Mouse (Mus musculus) hindbrain, embryonic 16.5 days (tissue): ENCODE data around the gene Enox1. TPM values are rescaled to one million over a fixed set of nuclear protein-coding genes. Genes with fewer than 3 reads are reported as not detected.
A peak's percentile ranks its signal among the peaks of the same experiment; 100 is the strongest.

Experiments
- ATAC-seq: fragments of 200-750 bp; cut with Nextera tagmentation; 2 replicates; pipeline ENCODE4 v1.8.0; 2017; ENCODE audit warnings: moderate TSS enrichment, moderate library complexity
- H3K27ac ChIP-seq: fragments of 300-500 bp; sonication (generic); 2 replicates; pipeline ENCODE4 v1.5.1; 2014; ENCODE audit warnings: low read depth, mild to moderate bottlenecking, control low read depth, low read length, moderate library complexity
- H3K27me3 ChIP-seq: fragments of 300-500 bp; sonication (generic); replicated peaks from 2 replicates; pipeline ENCODE4 v1.6.1; 2014; ENCODE audit warnings: low read length; ENCODE audit not compliant: control insufficient read depth, insufficient read depth
- H3K36me3 ChIP-seq: fragments of 300-500 bp; sonication (generic); 2 replicates; pipeline ENCODE4 v1.6.1; 2014; ENCODE audit warnings: mild to moderate bottlenecking, low read length, moderate library complexity, mixed read lengths; ENCODE audit not compliant: control insufficient read depth, insufficient read depth
- H3K4me1 ChIP-seq: fragments of 300-500 bp; sonication (generic); 2 replicates; pipeline ENCODE4 v1.6.1; 2014; ENCODE audit warnings: low read depth, low read length; ENCODE audit not compliant: control insufficient read depth, insufficient read depth
- H3K4me2 ChIP-seq: fragments of 300-500 bp; sonication (generic); 2 replicates; pipeline ENCODE4 v1.6.1; 2014; ENCODE audit warnings: mild to moderate bottlenecking, low read length, control low read depth, moderate library complexity
- H3K4me3 ChIP-seq: fragments of 300-500 bp; sonication (generic); 2 replicates; pipeline ENCODE4 v1.5.1; 2014; ENCODE audit warnings: mild to moderate bottlenecking, low read length, control low read depth, moderate library complexity
- H3K9ac ChIP-seq: fragments of 300-500 bp; sonication (generic); 2 replicates; pipeline ENCODE4 v1.6.1; 2014; ENCODE audit warnings: low read depth, mild to moderate bottlenecking, control low read depth, low read length, moderate library complexity
- H3K9me3 ChIP-seq: fragments of 300-500 bp; sonication (generic); 2 replicates; pipeline ENCODE4 v1.6.1; 2014; ENCODE audit warnings: mild to moderate bottlenecking, low read length, moderate library complexity; ENCODE audit not compliant: control insufficient read depth
- WGBS: fragments of 180-500 bp; shearing (Covaris S2); extraction: QIAGEN DNeasy Blood & Tissue Kit; methylation state at CpG from one replicate; pipeline ENCODE4 v1.1.7; 2014; 5-methylcytosine and 5-hydroxymethylcytosine counted together
- polyA plus RNA-seq: library from polyadenylated mRNA; unstranded; fragments of >200 nt; fragmentation: Nextera tagmentation; extraction: Ambion mirVana; gene quantifications from 2 replicates; pipeline ENCODE4 v1.2.1, GENCODE M21; 2015

Gene Enox1
- polyA plus RNA-seq, 1 experiment from 2014 or later = 35.7 TPM

DNA sequence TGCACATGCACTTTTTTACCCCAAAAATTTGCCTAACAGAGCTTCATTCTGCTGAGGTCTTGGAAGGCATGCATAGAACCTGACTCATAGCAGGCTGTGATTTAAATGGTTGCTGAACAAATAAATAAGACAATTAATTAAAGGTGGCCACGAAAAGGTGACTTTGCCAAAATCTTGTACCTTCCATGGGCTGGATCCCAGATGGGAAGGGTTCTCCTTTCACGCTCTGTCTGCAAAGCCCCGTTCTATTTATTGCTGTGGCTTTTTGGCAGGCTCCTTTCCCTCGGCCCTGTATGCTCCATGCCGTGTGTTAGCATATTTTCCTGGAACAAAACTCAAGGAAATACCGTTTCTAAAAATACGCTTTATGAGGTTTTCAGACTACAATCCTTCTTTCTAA, 300.3 kb downstream of the Enox1 start:
- Histone ChIP-seq H3K27me3 (no peaks in the 10 kb centered on the region), H3K4me1 (peaks cover 7% of the 10 kb centered on the region), H3K27ac (no peak overlapping the region; the same call in 1 of the 2 replicates), H3K9me3 (no peaks in the 10 kb centered on the region), H3K9ac (no peak overlapping the region), H3K4me3 (no peak overlapping the region), H3K36me3 (no peaks in the 10 kb centered on the region), H3K4me2 (no peak overlapping the region)
- 50% methylated on average over 7 of the region's 7 CpGs for WGBS
- ATAC-seq = no peak

DNA sequence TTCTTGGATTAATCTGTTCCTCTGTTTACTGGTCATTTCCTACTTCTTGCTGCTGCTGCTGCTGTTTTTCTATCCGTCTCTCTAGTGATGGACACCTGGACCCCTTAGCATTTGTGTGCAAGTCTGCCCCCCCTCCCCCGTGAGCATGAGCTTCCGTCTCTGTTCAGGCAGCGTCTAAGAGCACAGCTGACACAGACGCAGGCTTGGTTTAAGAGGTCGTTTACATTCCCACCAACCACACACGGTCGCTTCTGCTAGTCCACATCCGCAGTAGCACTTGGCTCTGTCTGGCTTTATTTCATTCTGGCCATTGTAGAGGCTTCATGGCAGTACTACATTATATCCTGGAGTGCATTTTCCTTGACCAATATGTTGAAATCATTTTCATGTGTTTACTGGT, 301.7 kb downstream of the Enox1 start:
- no peak overlapping the region for H3K27ac ChIP-seq
- no peak overlapping the region for H3K4me3 ChIP-seq
- no peaks in the 10 kb centered on the region for H3K9me3 ChIP-seq
- no peak overlapping the region for H3K4me2 ChIP-seq
- peaks cover 7% of the 10 kb centered on the region for H3K4me1 ChIP-seq
- 30% methylated on average over 9 of the region's 9 CpGs for WGBS
- H3K9ac ChIP-seq = no peak overlapping the region
- no peaks in the 10 kb centered on the region for H3K36me3 ChIP-seq
- no peaks in the 10 kb centered on the region for H3K27me3 ChIP-seq
- ATAC-seq = no peak

DNA sequence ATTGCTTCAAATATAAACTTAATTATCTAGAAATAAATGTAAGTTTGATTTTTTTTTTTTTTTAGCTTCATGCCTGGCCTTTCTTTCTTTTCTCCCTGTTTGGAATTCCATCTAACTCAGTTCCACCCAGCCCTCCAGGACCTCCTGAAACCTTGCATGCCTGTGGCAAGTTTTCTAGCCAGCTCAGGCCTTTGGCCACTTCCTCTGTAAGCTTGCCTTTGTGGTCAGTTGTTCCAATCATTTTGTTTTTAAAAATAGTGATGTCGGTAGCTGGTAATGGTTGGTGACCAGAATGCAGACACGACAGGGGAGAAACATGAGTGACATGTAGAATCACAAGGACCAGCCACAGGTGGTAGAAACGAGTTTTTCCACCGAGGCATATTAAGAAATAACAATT, 307.4 kb downstream of the Enox1 start:
- no peaks in the 10 kb centered on the region for H3K36me3 ChIP-seq
- no peak overlapping the region for H3K27ac ChIP-seq
- WGBS = 89% methylated on average over 4 of the region's 4 CpGs
- no peaks in the 10 kb centered on the region for H3K27me3 ChIP-seq
- H3K9ac ChIP-seq = no peak overlapping the region
- no peak overlapping the region for H3K4me3 ChIP-seq
- ATAC-seq = no peak
- no peak overlapping the region for H3K4me2 ChIP-seq
- no peaks in the 10 kb centered on the region for H3K4me1 ChIP-seq
- H3K9me3 ChIP-seq = no peaks in the 10 kb centered on the region

DNA sequence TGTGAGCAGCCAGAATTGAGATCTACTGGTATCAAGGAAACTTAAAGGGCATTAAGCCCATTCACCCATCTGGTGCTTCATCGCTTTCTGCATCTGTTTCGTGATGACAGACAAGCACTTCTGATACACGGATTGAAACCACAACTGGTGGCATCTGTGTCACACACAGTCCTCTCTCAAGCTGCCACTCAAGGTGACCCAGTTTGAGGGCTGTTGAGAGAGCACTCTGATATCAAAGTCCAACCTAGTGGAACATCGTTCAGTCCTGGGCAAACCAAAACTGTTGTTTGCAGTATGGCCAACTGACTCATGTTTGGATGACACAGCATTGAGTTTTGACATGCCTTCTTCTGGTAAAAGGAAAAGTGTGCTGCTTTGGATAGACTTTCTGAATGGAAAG, 308.2 kb downstream of the Enox1 start:
- 84% methylated on average over 4 of the region's 4 CpGs for WGBS
- H3K36me3 ChIP-seq = no peaks in the 10 kb centered on the region
- H3K4me2 ChIP-seq = no peak overlapping the region
- no peaks in the 10 kb centered on the region for H3K9me3 ChIP-seq
- no peak overlapping the region for H3K9ac ChIP-seq
- H3K4me3 ChIP-seq = no peak overlapping the region
- no peaks in the 10 kb centered on the region for H3K4me1 ChIP-seq
- ATAC-seq = no peak
- H3K27ac ChIP-seq = no peak overlapping the region
- H3K27me3 ChIP-seq = no peaks in the 10 kb centered on the region

DNA sequence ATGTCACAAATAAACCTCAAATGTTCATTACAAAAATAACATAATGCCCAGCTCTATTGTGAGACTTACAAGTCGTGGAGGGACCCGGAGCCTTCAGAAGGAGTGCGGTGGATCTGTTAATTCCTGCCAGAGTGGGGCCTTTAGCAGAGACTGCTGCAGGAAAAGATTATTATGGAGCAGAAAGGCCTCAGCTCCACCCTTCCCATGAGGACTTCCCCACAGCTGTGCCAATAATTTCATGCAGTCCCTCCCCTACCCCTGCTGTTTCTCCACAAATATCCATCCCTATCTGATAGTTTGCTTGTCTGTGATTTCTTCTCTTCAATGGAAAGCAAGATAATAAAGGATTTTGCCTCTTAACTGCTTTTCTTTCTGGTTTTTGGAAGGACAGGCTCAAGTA, 314.0 kb downstream of the Enox1 start:
- H3K27me3 ChIP-seq = no peaks in the 10 kb centered on the region

DNA sequence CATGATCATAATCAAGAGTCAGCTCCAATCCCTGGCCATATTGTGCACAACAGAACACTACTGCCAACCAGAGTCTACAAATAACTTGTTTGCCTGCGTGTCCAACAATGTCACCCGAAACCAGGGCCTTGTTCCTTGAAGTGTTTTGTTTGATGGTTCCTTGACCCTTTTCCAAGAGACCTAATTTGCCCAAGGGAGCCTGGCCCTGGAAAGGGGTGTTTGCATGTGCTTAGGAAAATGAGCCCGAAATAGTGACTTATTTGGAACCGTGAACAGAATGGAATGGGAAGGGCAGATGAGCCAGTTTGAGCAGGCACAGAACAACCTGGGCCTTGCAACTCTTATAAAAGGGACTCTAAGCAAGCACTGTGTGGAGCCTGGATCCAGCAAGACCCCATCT, 316.9 kb downstream of the Enox1 start:
- no peak overlapping the region for H3K4me3 ChIP-seq
- no peak overlapping the region for H3K27ac ChIP-seq
- H3K27me3 ChIP-seq = no peaks in the 10 kb centered on the region
- H3K9ac ChIP-seq = no peak overlapping the region
- peaks cover 3% of the 10 kb centered on the region for H3K4me1 ChIP-seq
- no peak overlapping the region for H3K4me2 ChIP-seq
- 81% methylated on average over 4 of the region's 4 CpGs for WGBS
- no peaks in the 10 kb centered on the region for H3K36me3 ChIP-seq
- no peak for ATAC-seq
- no peaks in the 10 kb centered on the region for H3K9me3 ChIP-seq

More for the DNA sequence above, 314.0 kb downstream of the Enox1 start:
- H3K4me1 ChIP-seq = peaks cover 3% of the 10 kb centered on the region
- no peaks in the 10 kb centered on the region for H3K9me3 ChIP-seq
- WGBS = 36% methylated on average over 3 of the region's 3 CpGs
- H3K4me3 ChIP-seq = no peak overlapping the region
- no peak overlapping the region for H3K4me2 ChIP-seq
- ATAC-seq = no peak
- no peaks in the 10 kb centered on the region for H3K36me3 ChIP-seq
- no peak overlapping the region for H3K27ac ChIP-seq
- no peak overlapping the region for H3K9ac ChIP-seq

DNA sequence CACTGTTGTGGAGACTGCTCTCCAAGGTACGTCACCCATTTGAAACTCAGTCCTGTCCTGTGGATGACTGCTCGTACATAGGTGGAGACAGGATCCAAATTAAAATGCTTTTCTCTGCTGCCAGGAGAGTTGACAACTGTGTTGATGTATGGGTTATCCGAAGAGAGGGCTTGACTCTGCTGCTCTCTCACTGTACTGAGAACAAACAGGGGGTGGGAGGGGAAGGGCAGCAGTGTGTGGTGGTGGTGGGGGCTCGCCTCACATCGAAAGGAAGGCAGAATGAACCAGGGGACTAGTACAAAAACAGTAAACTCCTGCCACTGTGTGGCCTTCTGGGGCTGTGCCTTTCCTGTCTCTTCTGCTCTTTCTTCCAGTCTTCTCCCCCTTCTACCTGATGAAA, 317.5 kb downstream of the Enox1 start:
- Histone ChIP-seq H3K27ac (no peak overlapping the region), H3K36me3 (no peaks in the 10 kb centered on the region), H3K27me3 (no peaks in the 10 kb centered on the region), H3K9me3 (no peaks in the 10 kb centered on the region), H3K4me2 (no peak overlapping the region), H3K9ac (no peak overlapping the region), H3K4me1 (peaks cover 3% of the 10 kb centered on the region), H3K4me3 (no peak overlapping the region)
- WGBS = 49% methylated on average over 5 of the region's 5 CpGs
- ATAC-seq = peak; percentile 62; the same call in 1 of the 2 replicates

DNA sequence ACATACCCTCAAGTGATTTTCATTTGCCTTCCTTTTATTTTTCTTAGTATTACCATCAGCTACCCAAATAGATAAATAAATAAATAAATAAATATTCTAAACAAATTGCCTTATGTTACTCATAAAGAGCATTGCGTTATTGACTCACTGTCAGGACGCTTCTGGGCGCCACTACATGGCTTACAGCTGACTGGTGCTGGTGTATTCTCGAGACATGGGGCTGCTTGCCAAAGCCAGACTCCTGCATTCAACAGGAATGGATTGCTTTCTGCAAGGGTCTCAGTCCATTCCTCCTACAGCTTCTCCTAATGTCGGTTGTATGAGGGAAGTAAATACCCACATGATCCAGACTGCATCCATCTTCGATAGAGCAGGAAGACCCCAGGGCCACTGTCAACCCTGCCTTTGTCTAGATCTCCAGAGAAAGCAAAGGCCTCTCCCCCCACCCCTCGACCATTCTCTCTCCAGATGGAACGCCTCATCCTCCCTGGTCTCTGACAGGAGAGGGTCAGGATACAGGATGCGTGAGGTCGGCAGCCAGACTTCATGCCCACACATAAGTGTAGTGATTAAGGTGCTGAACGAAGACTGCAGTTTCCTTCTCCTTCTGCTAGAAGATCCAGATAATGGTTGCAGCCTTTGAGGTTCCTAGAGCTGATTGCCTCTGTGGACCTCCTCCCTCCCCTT, 318.7 kb downstream of the Enox1 start:
- no peak overlapping the region for H3K4me2 ChIP-seq
- H3K36me3 ChIP-seq = no peaks in the 10 kb centered on the region
- 69% methylated on average over 11 of the region's 11 CpGs for WGBS
- H3K9ac ChIP-seq = no peak overlapping the region
- no peaks in the 10 kb centered on the region for H3K9me3 ChIP-seq
- no peaks in the 10 kb centered on the region for H3K27me3 ChIP-seq
- no peak overlapping the region for H3K27ac ChIP-seq
- H3K4me3 ChIP-seq = no peak overlapping the region
- ATAC-seq = no peak
- H3K4me1 ChIP-seq = peaks cover 3% of the 10 kb centered on the region

DNA sequence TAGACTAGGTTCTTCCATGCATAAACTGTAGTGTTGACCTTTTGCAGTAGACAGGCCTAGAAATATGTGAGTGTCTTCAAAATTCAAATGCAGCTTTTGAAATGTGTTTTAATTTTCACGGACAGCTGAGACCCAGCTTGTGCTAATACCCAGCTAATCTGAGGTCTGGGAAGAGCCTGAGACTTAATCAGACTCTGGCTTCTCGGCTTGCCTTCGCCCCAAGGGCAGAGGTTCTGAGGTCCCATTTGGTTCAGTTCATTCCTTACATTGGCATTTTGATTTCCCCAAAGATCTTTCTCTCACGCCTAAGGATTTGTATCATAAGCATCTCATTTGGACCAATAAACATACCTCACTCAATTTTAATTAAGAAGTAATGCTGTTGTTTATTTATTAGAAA, 321.1 kb downstream of the Enox1 start:
- H3K4me3 ChIP-seq = no peak overlapping the region
- 57% methylated on average over 4 of the region's 4 CpGs for WGBS
- no peak overlapping the region for H3K4me2 ChIP-seq
- no peak for ATAC-seq
- no peaks in the 10 kb centered on the region for H3K36me3 ChIP-seq
- H3K4me1 ChIP-seq = no peaks in the 10 kb centered on the region
- no peaks in the 10 kb centered on the region for H3K27me3 ChIP-seq
- H3K9ac ChIP-seq = no peak overlapping the region
- no peaks in the 10 kb centered on the region for H3K9me3 ChIP-seq
- no peak overlapping the region for H3K27ac ChIP-seq
